Mouse (Mus musculus): Measurements from ENCODE around the gene 3425401B19Rik.

DNA sequence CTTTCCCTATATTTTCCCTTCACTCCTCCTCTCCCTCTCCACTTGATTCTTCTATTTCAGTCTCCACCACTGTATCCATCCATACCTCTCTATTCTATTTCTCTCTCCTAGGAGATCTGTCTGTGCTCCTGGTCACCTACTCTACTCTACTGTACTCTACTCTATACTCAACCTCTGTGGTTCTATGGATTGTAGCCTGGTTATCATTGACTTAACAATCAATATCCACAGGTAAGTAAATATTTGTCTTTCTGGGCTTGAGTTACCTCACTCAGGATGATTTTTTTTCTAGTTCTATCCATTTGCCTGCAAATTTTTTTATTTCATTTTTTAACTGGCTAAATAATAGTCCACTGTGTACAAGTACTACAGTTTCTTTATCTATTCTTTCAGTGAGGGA, 41.8 kb upstream of the 3425401B19Rik start:
- TF ChIP-seq POLR2A (IDR thresholded peaks at IDR 0.05; ENCODE audit: borderline replicate concordance, insufficient read depth, low read length): no peak
- no peak for TF ChIP-seq CTCF (IDR thresholded peaks at IDR 0.05; ENCODE audit: borderline replicate concordance, insufficient read depth, low read depth, low read length)
